Mouse (Mus musculus): ENCODE results near the gene Colgalt1. TPM values are rescaled to one million over a fixed set of nuclear protein-coding genes. Genes with fewer than 3 reads are reported as not detected.
A peak's percentile ranks its signal among the peaks of the same experiment; 100 is the strongest.

The Colgalt1 gene
- polyA plus RNA-seq, 1 experiment from 2014 or later, result 107 TPM

GRCm38 (mm10) chr8:71569366-71570290 is 41.2 kb upstream of the Colgalt1 start:
- Histone ChIP-seq H3K4me3 (ENCODE audit: low read depth, low read length) (peak overlapping the region; percentile 62), H3K36me3 (ENCODE audit: control insufficient read depth, insufficient read depth, low read length) (no peaks in the 10 kb centered on the region), H3K9me3 (ENCODE audit: control insufficient read depth, low read length) (no peaks in the 10 kb centered on the region), H3K4me2 (ENCODE audit: low read depth, low read length) (peak overlapping the region; percentile 87), H3K4me1 (ENCODE audit: control insufficient read depth, insufficient read depth, low read length) (peaks cover 19% of the 10 kb centered on the region; the same call in 1 of the 2 replicates), H3K9ac (ENCODE audit: low read depth, low read length) (peak overlapping the region; percentile 74), H3K27me3 (replicated peaks; ENCODE audit: control insufficient read depth, insufficient read depth, low read length) (no peaks in the 10 kb centered on the region; the same call in 1 of the 2 replicates), H3K27ac (replicated peaks; ENCODE audit: low read depth, low read length) (peak overlapping the region; percentile 81)
- ATAC-seq (ENCODE audit: low read depth) (peak; percentile 75), DNase-seq (ENCODE audit: low spot score) (peak; percentile 96)
- WGBS, result under 1% methylated on average over 47 of the region's 51 CpGs

GRCm38 (mm10) chr8:71570291-71570954 is 40.4 kb upstream of the Colgalt1 start:
- H3K9ac ChIP-seq (ENCODE audit: low read depth, low read length), result peak overlapping the region; percentile 74
- H3K4me2 ChIP-seq (ENCODE audit: low read depth, low read length), result peak overlapping the region; percentile 87
- H3K9me3 ChIP-seq (ENCODE audit: control insufficient read depth, low read length), result no peaks in the 10 kb centered on the region
- peak overlapping the region; percentile 62 for H3K4me3 ChIP-seq (ENCODE audit: low read depth, low read length)
- no peaks in the 10 kb centered on the region for H3K36me3 ChIP-seq (ENCODE audit: control insufficient read depth, insufficient read depth, low read length)
- ATAC-seq (ENCODE audit: low read depth), result peak; percentile 91
- no peaks in the 10 kb centered on the region; the same call in 1 of the 2 replicates for H3K27me3 ChIP-seq (replicated peaks; ENCODE audit: control insufficient read depth, insufficient read depth, low read length)
- H3K27ac ChIP-seq (replicated peaks; ENCODE audit: low read depth, low read length), result peak overlapping the region; percentile 81
- WGBS, result under 1% methylated on average over 39 of the region's 41 CpGs
- peaks cover 19% of the 10 kb centered on the region; the same call in 1 of the 2 replicates for H3K4me1 ChIP-seq (ENCODE audit: control insufficient read depth, insufficient read depth, low read length)
- DNase-seq (ENCODE audit: low spot score), result peak; percentile 99

GRCm38 (mm10) chr8:71572077-71572476 is 38.7 kb upstream of the Colgalt1 start:
- H3K27ac ChIP-seq (replicated peaks; ENCODE audit: low read depth, low read length), result no peak overlapping the region

GRCm38 (mm10) chr8:71572847-71573633 is 37.8 kb upstream of the Colgalt1 start:
- Histone ChIP-seq H3K4me1 (ENCODE audit: control insufficient read depth, insufficient read depth, low read length) (peaks cover 19% of the 10 kb centered on the region; the same call in 1 of the 2 replicates), H3K9ac (ENCODE audit: low read depth, low read length) (0 out of 2 replicates have a peak overlapping the region, but pooled peaks have one; percentile 28), H3K9me3 (ENCODE audit: control insufficient read depth, low read length) (no peaks in the 10 kb centered on the region), H3K36me3 (ENCODE audit: control insufficient read depth, insufficient read depth, low read length) (no peaks in the 10 kb centered on the region), H3K4me2 (ENCODE audit: low read depth, low read length) (peak overlapping the region; percentile 5; the same call in 1 of the 2 replicates), H3K4me3 (ENCODE audit: low read depth, low read length) (no peak overlapping the region), H3K27me3 (replicated peaks; ENCODE audit: control insufficient read depth, insufficient read depth, low read length) (no peaks in the 10 kb centered on the region), H3K27ac (replicated peaks; ENCODE audit: low read depth, low read length) (no peak overlapping the region; the same call in 1 of the 2 replicates)
- ATAC-seq (ENCODE audit: low read depth) (no peak), DNase-seq (ENCODE audit: low spot score) (peak; percentile 81)
- WGBS, result 74% methylated on average over 8 of the region's 9 CpGs

More at GRCm38 (mm10) chr8:71572077-71572476, 38.7 kb upstream of the Colgalt1 start:
- Histone ChIP-seq H3K27me3 (replicated peaks; ENCODE audit: control insufficient read depth, insufficient read depth, low read length) (no peaks in the 10 kb centered on the region; the same call in 1 of the 2 replicates), H3K36me3 (ENCODE audit: control insufficient read depth, insufficient read depth, low read length) (no peaks in the 10 kb centered on the region), H3K9ac (ENCODE audit: low read depth, low read length) (no peak overlapping the region), H3K4me1 (ENCODE audit: control insufficient read depth, insufficient read depth, low read length) (peaks cover 19% of the 10 kb centered on the region; the same call in 1 of the 2 replicates), H3K4me2 (ENCODE audit: low read depth, low read length) (peak overlapping the region; percentile 87; the same call in 1 of the 2 replicates), H3K9me3 (ENCODE audit: control insufficient read depth, low read length) (no peaks in the 10 kb centered on the region), H3K4me3 (ENCODE audit: low read depth, low read length) (no peak overlapping the region)
- 82% methylated on average over 2 of the region's 2 CpGs for WGBS
- DNase-seq (ENCODE audit: low spot score), result no peak
- ATAC-seq (ENCODE audit: low read depth), result no peak

- H3K4me1 ChIP-seq (ENCODE audit: control insufficient read depth, insufficient read depth, low read length), result peaks cover 12% of the 10 kb centered on the region; the same call in 1 of the 2 replicates
- no peak overlapping the region for H3K4me2 ChIP-seq (ENCODE audit: low read depth, low read length)
- H3K27me3 ChIP-seq (replicated peaks; ENCODE audit: control insufficient read depth, insufficient read depth, low read length), result no peaks in the 10 kb centered on the region
- WGBS, result 69% methylated on average over 7 of the region's 7 CpGs
- no peak for ATAC-seq (ENCODE audit: low read depth)
- no peaks in the 10 kb centered on the region for H3K36me3 ChIP-seq (ENCODE audit: control insufficient read depth, insufficient read depth, low read length)
- H3K27ac ChIP-seq (replicated peaks; ENCODE audit: low read depth, low read length), result no peak overlapping the region
- no peak for DNase-seq (ENCODE audit: low spot score)
- no peak overlapping the region for H3K9ac ChIP-seq (ENCODE audit: low read depth, low read length)
- H3K4me3 ChIP-seq (ENCODE audit: low read depth, low read length), result no peak overlapping the region
- H3K9me3 ChIP-seq (ENCODE audit: control insufficient read depth, low read length), result no peaks in the 10 kb centered on the region
Observed at GRCm38 (mm10) chr8:71574426-71574825, 36.4 kb upstream of the Colgalt1 start.

- Histone ChIP-seq H3K9me3 (ENCODE audit: control insufficient read depth, low read length) (no peaks in the 10 kb centered on the region), H3K27ac (replicated peaks; ENCODE audit: low read depth, low read length) (no peak overlapping the region), H3K4me2 (ENCODE audit: low read depth, low read length) (no peak overlapping the region), H3K27me3 (replicated peaks; ENCODE audit: control insufficient read depth, insufficient read depth, low read length) (no peaks in the 10 kb centered on the region), H3K4me1 (ENCODE audit: control insufficient read depth, insufficient read depth, low read length) (peaks cover 12% of the 10 kb centered on the region; the same call in 1 of the 2 replicates), H3K4me3 (ENCODE audit: low read depth, low read length) (no peak overlapping the region), H3K9ac (ENCODE audit: low read depth, low read length) (no peak overlapping the region), H3K36me3 (ENCODE audit: control insufficient read depth, insufficient read depth, low read length) (no peaks in the 10 kb centered on the region)
- ATAC-seq (ENCODE audit: low read depth) (no peak), DNase-seq (ENCODE audit: low spot score) (no peak)
- WGBS, result 46% methylated on average over 1 of the region's 1 CpGs
Observed at GRCm38 (mm10) chr8:71575020-71575419, 35.8 kb upstream of the Colgalt1 start.

GRCm38 (mm10) chr8:71577856-71578387 is 32.9 kb upstream of the Colgalt1 start:
- no peak overlapping the region for H3K9ac ChIP-seq (ENCODE audit: low read depth, low read length)
- 59% methylated on average over 4 of the region's 4 CpGs for WGBS

More at GRCm38 (mm10) chr8:71577856-71578387, 32.9 kb upstream of the Colgalt1 start:
- Histone ChIP-seq H3K4me2 (ENCODE audit: low read depth, low read length) (no peak overlapping the region), H3K4me3 (ENCODE audit: low read depth, low read length) (no peak overlapping the region), H3K27ac (replicated peaks; ENCODE audit: low read depth, low read length) (no peak overlapping the region), H3K9me3 (ENCODE audit: control insufficient read depth, low read length) (no peaks in the 10 kb centered on the region), H3K4me1 (ENCODE audit: control insufficient read depth, insufficient read depth, low read length) (0 out of 2 replicates have a peak, but pooled peaks cover under 1% of the 10 kb centered on the region), H3K27me3 (replicated peaks; ENCODE audit: control insufficient read depth, insufficient read depth, low read length) (no peaks in the 10 kb centered on the region), H3K36me3 (ENCODE audit: control insufficient read depth, insufficient read depth, low read length) (no peaks in the 10 kb centered on the region)
- no peak for ATAC-seq (ENCODE audit: low read depth)
- no peak for DNase-seq (ENCODE audit: low spot score)

Data from embryonic facial prominence, embryonic 14.5 days (tissue).